Mouse (Mus musculus): Measurements from ENCODE around the gene Gm3187. TPM values are rescaled to one million over a fixed set of nuclear protein-coding genes. Genes with fewer than 3 reads are reported as not detected.
"Not testable (repeated sequence)": the region's sequence is repeated elsewhere in the genome, so short reads cannot be mapped to it uniquely, and the experiment has no call there.

Gene Gm3187
- total RNA-seq (2015) (not detected in 2 replicates), total RNA-seq (2017) (not detected in 2 replicates)

DNA sequence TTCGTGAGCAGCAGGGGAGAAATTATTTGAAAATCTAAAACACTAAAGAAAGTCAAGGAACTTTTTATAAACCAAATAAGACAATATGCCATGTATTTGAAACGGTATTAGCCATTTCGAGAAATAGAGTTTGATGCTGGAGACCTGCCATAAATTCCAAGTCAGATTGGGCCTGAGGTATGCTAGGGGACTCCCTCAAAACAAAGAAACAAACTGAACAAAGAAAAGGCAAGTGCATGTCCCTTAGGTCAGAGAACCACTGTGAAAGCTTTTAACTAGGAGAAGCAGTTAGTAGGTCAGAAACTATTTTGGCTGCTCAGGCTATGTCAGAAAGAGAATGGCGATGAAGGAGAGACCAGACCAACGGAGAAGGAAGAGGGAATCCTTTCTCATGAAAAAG is at the start of gene Gm3187:
Gene Gm3187 (plus strand): TSS at position 301 of the 400 bp plus-strand sequence.
- ATAC-seq (replicated peaks; ENCODE audit: poor library complexity), result not testable (repeated sequence)

DNA sequence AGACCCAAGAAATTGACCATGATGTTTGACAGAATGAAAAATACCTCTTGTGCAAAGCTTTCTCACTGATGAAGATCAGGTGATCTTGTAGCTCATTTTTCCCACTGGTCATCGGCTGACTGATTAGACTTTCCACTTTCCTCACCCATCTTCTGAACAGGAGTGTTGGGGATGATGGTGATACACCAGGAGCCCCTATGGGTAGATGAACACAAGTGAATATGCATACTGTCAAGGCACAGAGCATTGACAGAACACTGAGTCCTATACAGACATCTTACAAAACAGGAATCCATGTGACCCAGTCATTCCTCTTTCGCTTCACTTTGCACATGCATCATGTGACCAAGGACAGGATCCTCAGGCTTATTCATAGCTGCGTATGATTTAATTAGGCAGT is 28.6 kb upstream of the Gm3187 start, which contains the start of gene Gm3194:
Gene Gm3194 (minus strand): TSS at position 101 of the 400 bp plus-strand sequence.
- not testable (repeated sequence) for ATAC-seq (replicated peaks; ENCODE audit: poor library complexity)

DNA sequence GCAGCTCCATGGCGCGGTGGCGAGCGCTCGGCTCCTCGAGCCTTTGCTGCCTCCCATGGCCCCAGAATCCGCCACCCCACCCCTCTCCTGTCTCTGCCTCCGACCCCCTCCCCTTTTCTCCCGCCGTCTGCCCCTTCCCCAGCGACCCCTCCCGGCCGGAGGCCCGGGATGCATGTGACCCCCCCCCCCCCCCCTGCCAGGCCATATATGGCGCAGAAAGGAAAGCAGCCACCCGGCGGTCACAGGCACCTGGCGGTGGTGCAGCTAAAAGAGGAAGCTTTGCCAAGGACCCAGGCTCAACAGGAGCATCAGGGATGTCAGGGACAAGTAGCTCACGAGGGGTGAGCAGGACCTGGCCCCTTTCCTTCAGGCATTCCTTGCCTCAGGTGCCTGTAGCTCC is 23.5 kb upstream of the Gm3187 start:
- ATAC-seq (replicated peaks; ENCODE audit: poor library complexity), result not testable (repeated sequence)

DNA sequence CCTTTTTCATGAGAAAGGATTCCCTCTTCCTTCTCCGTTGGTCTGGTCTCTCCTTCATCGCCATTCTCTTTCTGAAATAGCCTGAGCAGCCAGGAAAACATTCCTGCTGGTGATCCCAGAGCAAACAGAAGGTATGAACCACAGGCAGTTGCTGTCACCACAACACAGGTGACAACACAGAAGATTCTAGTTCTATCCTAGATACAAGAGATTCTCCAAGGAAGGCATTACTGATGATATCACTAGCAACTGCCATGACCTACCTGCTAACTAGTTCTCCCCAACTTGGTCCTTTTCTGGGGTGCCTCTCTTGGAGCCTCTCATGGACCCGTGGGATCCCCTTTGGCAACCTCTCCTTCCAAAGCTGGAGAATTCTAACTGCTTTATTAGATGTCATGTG is 6.3 kb upstream of the Gm3187 start, which contains the start of gene Gm8246:
Gene Gm8246 (minus strand): TSS at position 101 of the 400 bp plus-strand sequence.
- not testable (repeated sequence) for ATAC-seq (replicated peaks; ENCODE audit: poor library complexity)

DNA sequence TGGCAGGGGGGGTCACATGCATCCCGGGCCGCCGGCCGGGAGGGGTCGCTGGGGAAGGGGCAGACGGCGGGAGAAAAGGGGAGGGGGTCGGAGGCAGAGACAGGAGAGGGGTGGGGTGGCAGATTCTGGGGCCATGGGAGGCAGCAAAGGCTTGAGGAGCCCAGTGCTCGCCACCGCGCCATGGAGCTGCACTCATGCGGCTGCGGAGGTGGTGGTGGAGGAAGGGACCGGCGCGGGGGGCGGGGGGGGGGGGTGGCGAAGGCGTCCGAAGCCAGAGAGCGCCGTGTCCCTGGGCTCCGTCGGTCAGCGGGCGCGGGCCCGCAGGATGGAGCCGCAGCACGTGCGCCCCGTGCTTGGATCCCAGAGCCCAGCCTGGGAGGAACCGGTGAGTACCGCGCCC is 17.4 kb downstream of the Gm3187 start, which contains the start of gene Gm3488:
Gene Gm3488 (plus strand): TSS at position 301 of the 400 bp plus-strand sequence.
- not testable (repeated sequence) for ATAC-seq (replicated peaks; ENCODE audit: poor library complexity)

DNA sequence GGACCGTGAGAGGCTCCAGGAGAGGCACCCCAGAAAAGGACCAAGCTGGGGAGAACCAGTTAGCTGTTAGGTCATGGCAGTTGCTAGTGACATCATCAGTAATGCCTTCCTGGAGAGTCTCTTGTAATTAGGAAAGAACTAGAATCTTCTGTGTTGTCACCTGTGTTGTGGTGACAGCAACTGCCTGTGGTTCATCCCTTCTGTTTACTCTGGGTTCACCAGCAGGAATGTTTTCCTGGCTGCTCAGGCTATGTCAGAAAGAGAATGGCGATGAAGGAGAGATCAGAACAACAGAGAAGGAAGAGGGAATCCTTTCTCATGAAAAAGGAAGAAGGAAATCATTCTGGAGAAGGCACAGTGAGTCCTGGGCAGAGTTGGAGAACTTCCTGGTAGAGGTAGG is 54.2 kb downstream of the Gm3187 start, which contains the start of gene Gm3532:
Gene Gm3532 (plus strand): TSS at position 301 of the 400 bp plus-strand sequence.
- ATAC-seq (replicated peaks; ENCODE audit: poor library complexity), result not testable (repeated sequence)

Other genes starting within 250 kb of the Gm3187 start
- not detected in 2 replicates for gene Gm3526, start 223.6 kb upstream of the Gm3187 start, total RNA-seq (2015)
- not detected in 2 replicates for gene Gm3526, start 223.6 kb upstream of the Gm3187 start, total RNA-seq (2017)
- not detected in 2 replicates for gene Gm3542, start 149.3 kb upstream of the Gm3187 start, total RNA-seq (2015)
- not detected in 2 replicates for gene Gm3542, start 149.3 kb upstream of the Gm3187 start, total RNA-seq (2017)
- gene Gm3500, start 95.2 kb upstream of the Gm3187 start, total RNA-seq (2015), result not detected in 2 replicates
- not detected in 2 replicates for gene Gm3500, start 95.2 kb upstream of the Gm3187 start, total RNA-seq (2017)
- 0.76 and 1.4 TPM in 2 replicates for gene Gm3194, start 28.7 kb upstream of the Gm3187 start, total RNA-seq (2015)
- 0.91 and 1.00 TPM in 2 replicates for gene Gm3194, start 28.7 kb upstream of the Gm3187 start, total RNA-seq (2017)
- not detected in 2 replicates for gene Gm8246, start 6.4 kb upstream of the Gm3187 start, total RNA-seq (2015)
- not detected in 2 replicates for gene Gm8246, start 6.4 kb upstream of the Gm3187 start, total RNA-seq (2017)
- 0.69 TPM in 1 of 2 replicates, not detected in the other for gene Gm3488, start 17.5 kb downstream of the Gm3187 start, total RNA-seq (2015)
- gene Gm3488, start 17.5 kb downstream of the Gm3187 start, total RNA-seq (2017), result not detected in 2 replicates
- gene Gm3532, start 54.3 kb downstream of the Gm3187 start, total RNA-seq (2015), result not detected in 2 replicates
- gene Gm3532, start 54.3 kb downstream of the Gm3187 start, total RNA-seq (2017), result not detected in 2 replicates
- gene Gm8265, start 148.8 kb downstream of the Gm3187 start, total RNA-seq (2015), result not detected in 2 replicates
- not detected in 2 replicates for gene Gm8265, start 148.8 kb downstream of the Gm3187 start, total RNA-seq (2017)
- not detected in 2 replicates for gene Gm9603, start 203.2 kb downstream of the Gm3187 start, total RNA-seq (2015)
- not detected in 2 replicates for gene Gm9603, start 203.2 kb downstream of the Gm3187 start, total RNA-seq (2017)